Mouse (Mus musculus): ENCODE results near the gene Nrcam.

Gene Nrcam

DNA sequence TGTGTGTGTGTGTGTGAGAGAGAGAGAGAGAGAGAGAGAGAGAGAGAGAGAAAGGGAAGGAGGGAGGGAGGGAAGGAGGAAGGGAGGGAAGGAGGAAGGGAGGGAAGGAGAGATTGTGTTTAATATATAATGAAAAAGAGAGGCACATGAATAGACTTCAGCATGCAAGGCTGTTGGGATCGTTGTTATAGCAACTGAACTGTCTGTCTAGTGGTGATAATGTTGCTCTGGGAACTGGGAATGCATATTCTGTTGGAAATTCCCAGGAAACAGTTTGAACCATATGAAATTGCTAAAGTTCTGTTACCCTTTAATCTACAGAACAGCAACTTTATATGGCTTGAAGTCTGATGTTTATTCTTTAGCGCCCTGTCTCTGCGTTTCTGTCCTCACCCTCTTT is 104.0 kb downstream of the Nrcam start:
- no peak for DNase-seq (ENCODE audit: extremely low spot score, low spot score)

DNA sequence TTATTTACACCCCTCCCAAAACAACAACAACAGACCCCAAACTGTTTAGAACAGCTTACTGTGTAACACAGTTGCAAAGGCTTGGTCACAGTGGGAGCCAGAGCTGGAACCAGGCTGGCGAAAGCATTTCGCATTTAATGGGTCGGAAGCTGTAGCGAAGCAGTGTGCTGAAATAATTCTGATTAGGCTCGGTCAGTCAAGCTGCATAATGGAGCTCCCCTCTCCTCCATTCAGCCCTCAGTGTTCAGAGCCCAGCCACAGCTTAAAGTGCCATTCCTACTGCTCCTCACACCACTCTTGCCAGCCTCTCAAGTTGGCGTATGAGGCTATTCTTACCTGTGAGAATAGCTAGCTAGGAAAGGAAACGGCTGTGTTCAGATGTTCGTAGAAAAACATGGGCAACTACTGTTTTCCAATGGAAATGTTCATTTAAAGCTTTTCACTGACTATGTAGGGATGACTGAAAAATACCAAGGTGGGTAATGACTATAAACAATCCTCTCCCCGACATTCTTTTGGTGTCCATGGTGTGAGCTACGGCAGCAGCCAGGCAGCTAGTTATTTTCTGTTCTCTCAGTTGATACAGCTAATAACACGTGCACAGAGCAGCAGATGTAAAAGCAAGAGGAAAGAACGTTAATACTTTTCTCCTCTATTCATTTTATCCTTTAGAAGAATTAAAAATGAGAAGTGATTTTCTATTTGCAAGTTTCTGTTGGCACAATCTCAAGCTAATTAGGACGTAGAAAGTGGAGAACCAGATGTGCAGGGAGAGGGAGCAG is 108.6 kb downstream of the Nrcam start:
- peak; percentile 26 for DNase-seq (ENCODE audit: extremely low spot score, low spot score)

DNA sequence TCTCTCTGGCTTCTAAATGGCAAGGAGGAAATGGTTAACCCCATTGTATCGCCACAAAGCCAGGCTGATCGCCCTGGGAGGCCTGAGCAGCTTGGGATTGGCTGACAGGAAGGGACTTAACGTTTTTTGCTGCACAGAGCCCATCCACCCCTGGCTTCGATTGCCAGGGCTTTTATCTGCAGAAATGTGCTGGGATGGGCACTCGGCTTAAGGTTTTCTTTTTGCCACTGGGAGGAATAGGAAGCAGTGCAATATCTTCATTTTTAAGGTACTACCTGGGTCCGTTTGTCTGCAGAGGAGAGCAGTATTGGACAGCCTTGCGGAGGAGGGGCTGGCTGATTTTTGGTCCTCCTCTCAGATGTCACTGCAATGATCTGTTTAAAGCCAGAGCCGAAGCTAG is 110.2 kb downstream of the Nrcam start:
- DNase-seq (ENCODE audit: extremely low spot score, low spot score): peak; percentile 31

DNA sequence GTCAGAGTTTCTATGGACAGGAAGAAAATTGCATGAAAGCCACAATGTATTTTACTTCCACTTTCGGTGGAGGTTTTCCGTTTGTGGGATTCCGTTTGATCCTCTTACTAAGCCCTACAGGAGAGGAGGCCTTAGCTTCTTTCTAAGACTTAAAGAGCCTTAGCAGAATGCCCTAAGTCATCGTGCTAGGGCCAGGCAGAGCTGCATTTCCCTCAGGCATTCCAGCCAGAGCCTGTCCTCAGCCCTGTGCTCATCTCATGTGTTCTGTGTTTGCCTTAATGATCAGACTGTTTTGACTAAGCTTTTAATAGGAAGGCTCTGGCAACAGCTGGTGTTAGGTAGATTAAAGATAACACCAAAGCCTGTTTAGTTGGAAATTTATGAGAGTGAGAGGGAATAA is 111.5 kb downstream of the Nrcam start:
- no peak for DNase-seq (ENCODE audit: extremely low spot score, low spot score)

DNA sequence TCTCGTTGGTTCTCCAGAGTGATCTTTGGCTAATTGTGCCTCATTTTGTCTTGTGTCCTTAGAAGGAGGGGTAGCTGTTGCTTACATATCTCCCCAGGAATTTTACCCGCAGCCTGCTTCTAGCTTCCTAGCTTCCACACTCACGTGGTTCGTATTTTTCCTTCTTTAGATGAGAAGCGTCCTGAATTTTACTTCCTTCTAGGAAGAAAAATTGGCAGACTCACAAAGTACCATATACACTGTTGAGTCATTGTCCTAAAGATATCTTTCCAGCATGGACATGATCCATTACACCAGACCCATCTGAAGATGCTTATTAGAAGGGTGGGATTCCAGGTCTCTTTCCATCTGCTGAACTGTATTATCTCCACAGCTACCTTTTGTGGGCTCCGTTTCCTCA is 122.2 kb downstream of the Nrcam start:
- DNase-seq (ENCODE audit: extremely low spot score, low spot score): no peak

DNA sequence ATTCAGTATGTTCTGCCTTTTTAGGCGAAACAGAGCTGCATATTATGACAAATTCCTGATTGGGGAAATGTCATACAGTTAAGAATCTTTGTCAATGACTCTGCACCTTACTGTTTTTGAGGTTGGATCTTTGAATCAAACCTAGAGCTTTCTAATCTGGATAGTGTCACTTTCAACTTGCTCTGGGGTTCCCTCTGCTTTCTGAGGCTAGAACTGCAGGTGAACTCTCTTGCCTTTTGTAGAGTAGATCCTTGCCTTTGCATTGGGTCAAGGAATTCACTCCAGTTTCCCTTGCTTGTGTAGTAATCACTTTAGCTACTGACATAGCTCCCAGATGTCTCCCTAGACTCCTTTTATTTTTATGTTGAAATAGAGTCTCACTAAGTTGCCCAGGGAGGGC is 123.1 kb downstream of the Nrcam start:
- DNase-seq (ENCODE audit: extremely low spot score, low spot score): no peak

DNA sequence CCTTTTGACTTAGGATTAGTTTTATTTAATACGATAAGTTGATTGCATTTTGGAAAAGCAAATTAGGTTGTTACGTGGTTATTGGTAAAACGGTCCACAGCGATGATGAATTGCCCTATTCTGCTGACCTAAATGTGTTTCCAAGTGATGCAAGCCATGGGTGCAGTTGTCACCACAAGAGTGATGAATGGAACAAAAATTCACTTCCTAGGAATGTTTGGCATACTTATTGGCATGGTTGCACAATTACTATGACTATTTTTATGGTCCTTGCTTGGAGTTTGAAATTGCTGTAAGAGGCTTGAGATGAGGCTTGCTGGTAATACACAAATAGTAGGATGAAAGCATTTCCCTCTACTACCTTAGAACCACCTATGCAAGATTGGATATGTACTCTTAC is 125.1 kb downstream of the Nrcam start:
- no peak for DNase-seq (ENCODE audit: extremely low spot score, low spot score)

DNA sequence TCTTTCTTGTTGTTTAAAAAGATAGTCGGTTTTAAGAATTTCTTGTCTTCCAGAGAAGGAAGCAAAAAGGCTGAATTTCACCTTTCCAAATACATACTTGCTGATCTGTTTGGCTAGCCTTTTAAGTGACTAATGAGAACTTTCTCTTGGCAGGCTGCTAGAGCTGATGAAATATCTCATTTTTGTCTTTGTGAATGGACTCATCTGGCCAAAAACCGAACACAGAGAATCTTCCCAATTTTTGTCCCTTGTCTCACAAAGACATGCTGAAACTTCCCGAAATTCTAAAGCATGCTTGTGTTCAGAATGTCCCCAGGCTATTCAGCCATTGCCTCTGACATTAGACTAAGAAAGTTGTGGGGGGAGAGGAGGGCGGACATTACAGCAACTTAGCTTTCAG is 129.3 kb downstream of the Nrcam start:
- DNase-seq (ENCODE audit: extremely low spot score, low spot score): no peak

DNA sequence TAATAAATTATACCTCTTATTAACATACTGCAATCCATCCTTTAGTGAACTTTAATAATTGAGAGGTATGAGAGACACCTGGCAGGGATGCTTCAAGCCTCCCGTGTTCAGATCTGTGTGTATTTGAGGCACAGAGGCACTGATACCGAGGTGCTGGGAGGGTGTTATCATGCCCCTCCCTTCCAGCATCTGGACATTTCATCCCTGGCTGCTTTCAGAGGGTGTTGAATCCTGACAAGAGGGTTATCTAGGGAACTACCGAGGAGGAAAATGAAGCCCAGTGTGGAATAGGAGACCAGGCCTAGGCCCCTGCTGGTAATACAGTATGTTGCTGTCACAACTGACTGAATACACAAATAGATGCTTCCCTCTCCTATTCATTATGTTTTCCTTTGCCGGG is 133.8 kb downstream of the Nrcam start:
- DNase-seq (ENCODE audit: extremely low spot score, low spot score): no peak

DNA sequence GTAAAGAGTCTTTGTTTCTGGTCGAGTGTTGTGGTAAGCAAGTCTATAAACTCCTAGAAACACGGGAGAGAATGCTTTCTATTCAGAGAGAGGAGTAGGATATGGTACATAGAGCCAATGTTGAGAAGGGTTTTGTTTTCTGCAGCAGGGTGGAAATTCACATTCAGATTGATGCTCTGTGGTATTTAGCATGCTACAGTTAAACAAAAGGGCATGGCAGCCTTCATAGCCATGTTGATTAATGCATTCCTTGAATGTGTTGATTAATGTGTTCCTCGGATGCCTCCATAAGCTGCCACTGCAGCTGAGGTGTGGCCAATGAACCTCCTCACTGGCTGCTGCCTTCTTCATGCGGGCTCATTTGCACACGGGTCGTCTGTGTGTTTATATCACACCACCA is 134.3 kb downstream of the Nrcam start:
- no peak for DNase-seq (ENCODE audit: extremely low spot score, low spot score)

DNA sequence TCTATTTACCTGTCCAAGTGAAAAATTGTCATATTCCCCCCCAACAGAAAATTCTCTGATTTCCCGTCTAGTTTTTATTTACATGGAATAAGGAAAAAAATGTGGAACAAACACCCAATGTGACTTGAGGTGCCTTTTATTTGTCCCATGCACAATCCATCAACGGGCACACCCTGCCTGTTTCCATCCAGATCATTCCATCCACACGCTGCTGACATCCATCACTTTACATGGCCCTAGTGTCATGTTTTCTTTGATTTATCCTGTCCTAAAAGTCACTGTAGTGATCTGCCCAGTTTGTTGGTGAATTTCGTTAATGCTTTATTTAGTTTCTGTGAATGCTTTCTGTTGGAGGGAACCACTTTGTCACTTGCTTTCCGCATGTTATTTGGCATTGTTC is 142.4 kb downstream of the Nrcam start:
- no peak for DNase-seq (ENCODE audit: extremely low spot score, low spot score)

DNA sequence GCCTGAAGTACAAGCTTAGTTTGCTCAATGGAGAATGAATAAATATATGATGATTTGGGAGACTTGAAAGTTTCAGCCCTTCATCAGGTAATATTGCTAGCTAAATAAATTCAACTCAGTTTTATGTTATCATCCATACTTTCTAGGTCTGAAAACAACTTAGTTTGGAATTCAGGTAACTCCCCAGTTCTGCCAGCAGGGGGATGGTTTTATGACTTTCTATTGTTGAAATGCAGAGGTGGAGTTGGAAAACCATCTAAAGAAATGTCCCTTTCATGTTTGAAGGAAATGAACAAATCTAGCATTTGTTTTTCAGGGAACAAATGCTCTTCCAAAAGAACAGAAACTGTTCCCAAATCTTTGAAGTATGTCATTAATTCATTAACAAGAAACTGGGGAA is 146.7 kb downstream of the Nrcam start:
- no peak for DNase-seq (ENCODE audit: extremely low spot score, low spot score)

DNA sequence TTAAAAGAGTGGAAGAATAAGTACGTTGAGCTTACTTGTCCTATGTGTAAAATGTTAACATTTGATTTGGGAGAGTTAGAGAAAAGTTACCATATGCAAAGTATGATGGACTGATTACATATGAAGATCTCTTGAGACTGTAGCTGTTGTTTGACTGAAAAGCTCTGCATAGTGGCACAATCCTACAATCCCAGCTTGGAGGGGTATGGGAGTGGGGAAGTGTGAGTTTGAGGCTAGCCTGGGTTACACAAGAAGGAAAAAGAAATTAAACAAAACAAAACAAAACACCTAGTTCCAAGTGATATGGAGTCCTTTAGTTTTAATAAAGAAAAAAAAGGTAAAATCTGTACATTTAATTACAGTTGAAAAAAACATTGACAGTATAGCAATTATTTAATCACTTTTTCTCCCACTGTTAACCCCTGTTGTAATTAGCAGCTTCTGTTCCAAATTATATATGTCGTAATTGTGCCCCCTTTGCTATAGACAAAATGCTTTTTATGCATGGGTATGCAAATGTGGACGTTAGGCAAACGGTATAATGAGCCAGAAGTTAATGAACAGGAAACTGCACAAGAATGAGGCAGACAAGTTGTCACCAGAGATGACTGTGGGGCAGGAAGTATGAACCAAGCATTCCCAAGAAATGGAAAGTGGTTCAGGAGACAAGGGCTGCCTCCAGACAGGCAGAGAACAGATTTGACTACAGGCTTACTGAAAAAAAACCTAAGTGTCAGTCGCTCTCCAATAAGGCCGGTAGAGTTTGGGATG is 150.8 kb downstream of the Nrcam start:
- no peak for DNase-seq (ENCODE audit: extremely low spot score, low spot score)

DNA sequence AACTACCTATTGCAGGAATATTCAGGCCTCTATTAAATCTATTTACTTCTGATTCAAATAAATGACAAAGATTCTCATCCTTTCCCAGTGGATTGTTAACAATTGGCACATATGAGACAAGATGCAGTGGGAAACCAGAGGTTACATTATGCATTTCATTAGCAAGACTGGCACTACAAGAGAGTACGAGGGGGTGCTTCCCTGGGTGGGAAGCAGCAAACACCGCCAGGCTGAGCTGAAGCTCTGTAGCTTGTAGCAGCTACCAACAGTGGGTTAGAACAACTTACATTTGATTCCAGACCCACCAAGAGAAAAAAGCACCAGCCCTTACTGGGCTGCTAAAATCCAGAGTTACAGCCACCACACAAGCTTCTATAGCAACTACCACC is 151.3 kb downstream of the Nrcam start:
- DNase-seq (ENCODE audit: extremely low spot score, low spot score): no peak

DNA sequence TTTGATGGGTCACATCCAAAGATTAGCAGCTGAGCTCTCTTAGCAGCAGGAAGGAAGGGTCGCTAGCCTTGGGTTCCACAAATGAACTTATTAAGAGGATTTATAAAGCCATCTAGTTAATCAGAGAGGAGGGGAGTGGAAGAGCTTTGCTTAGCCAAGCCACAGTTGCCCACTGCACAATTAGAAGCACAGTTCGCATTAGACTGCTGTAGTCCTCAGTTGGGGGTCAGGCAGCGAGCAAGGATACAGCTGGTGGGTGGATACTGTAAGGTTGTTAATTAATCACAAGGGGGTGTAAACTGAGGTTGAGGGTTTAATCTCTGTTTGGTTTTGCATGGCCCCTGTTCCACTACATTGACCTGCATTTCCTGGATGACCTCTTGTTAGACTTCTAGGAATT is 152.7 kb downstream of the Nrcam start:
- no peak for DNase-seq (ENCODE audit: extremely low spot score, low spot score)

DNA sequence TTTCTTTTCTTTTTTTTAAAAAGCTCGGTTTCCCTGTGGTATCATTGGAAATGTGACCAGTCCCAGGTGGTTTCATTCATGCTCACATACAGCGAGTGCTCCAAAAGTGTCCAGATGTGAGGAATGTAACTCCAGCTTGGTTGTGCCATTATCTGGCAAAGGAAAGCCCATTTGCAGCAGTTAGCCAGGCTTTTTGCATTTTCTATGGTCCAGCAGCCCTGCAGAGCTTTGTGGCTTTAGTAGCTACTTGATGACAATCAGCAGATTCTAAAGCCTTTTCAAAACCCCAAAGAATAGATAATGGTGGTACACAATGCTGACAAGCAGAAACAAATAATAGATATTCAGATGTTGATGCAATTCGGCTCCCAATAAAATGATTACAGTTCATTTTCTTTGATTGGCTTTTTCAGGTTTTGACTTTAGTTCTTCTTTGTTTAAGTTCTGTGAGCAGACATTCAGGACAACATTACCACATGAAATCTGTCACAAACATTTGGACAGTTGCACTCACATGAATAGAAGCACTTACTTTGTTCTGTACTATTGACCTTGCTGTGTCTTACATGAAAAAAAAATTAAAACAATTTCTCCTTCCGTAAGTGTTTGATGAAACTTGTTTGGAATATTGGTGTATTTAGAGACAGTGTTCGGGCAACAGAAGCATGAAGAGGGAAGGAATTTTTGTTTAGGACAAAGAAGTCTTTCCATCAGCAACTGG is 164.2 kb downstream of the Nrcam start:
- no peak for DNase-seq (ENCODE audit: extremely low spot score, low spot score)

DNA sequence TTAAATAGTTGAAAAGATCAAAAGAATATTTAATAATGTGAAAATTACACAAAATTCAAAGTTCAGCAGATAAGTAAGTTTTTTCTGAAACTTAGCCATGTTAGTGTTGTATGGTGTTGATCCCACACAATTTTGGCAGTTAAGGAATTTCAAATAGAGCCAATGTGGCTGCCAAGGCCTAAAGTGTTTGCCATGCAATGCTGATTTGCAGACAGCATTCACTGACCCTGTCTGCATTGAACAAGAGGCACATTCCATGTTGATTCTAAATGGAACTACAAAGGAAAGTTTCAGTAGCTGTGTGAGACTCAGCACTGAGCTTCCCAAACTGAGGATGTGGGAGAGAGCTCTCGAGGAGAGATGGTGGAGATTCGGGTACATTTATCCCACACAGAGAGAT is 169.1 kb downstream of the Nrcam start:
- no peak for DNase-seq (ENCODE audit: extremely low spot score, low spot score)

DNA sequence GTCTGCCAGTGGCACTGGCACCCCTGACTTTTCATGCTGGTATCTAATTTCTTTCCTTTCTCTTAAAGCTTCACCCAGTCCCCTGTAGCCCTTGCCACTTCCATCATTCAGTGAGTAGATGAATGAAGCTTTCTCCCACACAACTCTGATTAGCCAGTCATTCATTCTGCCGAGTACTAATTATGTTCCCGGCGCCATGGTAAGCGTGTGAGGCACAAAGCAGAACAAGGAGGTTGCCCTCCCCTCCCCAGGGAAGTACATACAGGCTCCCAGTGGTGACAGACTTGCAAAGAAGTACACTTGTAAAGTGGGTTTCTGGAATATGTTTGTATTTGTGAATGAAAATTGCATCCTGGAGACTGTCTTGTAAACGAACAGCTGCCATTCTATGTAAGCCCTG is 170.2 kb downstream of the Nrcam start:
- no peak for DNase-seq (ENCODE audit: extremely low spot score, low spot score)

DNA sequence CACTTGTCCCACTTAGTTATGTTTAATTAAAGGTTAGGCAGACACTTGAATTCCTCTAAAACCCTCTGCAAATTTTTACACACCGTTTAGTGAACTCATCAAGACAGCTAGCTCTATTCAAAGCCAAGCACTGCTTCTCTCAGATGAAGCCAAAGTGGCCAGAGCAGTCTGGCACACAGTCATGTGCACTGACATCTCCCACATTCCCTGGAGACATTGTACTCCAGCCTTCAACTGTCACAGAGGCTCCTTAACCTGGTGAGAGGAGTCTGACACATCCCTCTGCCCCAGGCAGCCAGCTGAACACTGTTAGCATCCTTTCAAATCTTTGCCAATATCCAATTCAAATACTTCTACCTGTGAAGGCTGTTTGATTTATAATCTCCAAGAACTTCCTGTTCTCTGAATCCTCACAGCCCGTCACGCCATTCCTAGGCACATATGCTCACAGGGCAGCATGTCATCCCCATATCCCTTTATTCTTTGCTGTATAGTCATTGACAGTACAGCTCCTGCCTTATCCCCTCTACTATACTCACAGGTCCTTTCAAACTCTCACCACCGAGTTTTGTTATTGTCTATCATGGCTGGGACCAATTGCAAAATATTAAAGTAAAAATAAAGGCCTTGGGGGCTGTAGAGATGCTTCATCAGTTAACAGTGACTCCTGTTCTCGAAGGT is 173.3 kb downstream of the Nrcam start:
- no peak for DNase-seq (ENCODE audit: extremely low spot score, low spot score)

DNA sequence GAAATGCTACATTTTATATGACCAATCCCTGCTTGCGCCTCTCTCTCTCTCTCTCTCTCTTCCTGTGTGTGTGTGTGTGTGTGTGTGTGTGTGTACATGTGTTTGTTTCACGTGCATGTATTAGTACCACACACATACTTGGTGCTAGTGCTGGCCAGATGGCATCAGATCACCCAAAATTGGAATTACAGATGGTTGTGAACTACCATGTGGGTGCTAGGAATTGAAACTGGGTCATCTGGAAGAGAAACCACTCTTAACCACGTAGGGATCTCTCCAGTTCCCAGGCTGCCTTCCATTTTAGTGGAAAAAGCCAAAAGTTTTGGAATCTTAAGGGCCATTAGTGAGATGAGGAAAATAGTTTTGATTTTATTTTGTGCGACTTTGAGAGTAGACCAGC is 175.1 kb downstream of the Nrcam start:
- DNase-seq (ENCODE audit: extremely low spot score, low spot score): no peak

DNA sequence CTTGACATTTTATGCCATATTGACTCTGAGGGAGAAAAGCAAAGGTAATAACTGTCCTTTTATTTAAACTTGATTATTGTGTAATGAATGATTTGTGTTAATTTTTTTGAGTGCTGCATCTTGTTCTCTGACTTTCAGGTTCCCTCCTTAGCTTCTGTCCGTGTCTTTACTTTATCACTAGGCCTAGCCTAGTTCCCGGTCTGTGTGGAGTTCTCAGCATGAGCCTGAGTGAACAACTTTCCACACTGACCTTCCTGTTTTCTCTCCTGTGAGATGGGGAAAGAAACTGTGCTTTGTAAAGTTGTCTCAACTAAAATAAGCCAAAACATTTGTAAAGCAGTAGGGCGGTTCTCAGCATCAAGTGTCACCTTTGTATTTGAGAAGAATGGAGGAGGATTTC is 179.9 kb downstream of the Nrcam start:
- no peak for DNase-seq (ENCODE audit: extremely low spot score, low spot score)

All from neural tube, embryonic 10.5 days (tissue).